Mouse (Mus musculus) telencephalon, adult 2 months (tissue): ENCODE measurements around the gene Patz1.

Source experiments
- DNase-seq: peaks from one replicate; pipeline ENCODE4 v3.0.0-alpha.2; 2011; ENCODE audit warnings: low read depth, low spot score

The Patz1 gene

DNA sequence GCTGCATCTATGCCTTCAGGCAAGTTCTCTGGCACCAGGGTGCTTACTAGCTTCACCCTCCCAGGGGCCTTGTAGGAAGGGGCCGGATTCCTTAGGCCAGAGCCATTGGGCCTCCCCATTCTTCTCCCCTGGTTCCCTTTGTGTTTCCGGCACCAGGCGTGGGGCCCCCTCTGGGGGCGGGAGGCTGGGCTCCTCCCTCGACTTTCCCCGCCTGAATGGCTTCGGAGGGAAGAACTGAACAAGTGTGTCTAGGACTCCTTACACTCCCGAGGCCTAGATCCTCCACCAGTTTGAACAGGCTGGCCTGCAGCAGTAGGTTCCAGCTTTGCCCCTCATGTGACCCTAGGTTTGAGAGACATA lies 3.4 kb downstream of the Patz1 start:
- DNase-seq, result no peak

DNA sequence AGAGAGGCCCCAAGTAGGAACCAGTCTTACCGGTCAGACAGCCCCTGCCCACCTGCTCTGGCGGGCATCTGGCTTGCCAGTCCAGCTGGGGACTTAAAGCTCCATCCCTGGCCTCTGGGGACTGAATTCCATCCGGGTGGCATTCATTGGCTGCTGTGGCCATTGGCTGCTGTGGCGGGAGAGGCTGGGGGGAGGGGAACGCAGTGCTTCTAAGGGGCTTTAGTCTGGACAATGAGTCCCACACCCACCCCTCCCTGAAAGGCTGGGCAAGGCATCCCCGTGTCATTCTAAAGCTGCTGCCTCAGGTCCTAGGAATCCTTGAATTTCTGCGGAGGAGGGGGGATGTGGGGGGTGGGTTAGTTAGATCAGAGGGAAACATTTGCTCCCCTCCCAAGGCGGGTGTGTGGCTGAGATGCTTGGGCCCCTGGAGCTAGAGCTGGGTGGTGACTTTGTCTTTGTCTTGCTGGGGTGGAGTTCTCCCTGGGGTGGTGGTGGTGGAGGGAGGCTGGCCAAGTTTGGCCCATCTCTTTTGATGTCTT lies 4.1 kb downstream of the Patz1 start:
- DNase-seq, result no peak

DNA sequence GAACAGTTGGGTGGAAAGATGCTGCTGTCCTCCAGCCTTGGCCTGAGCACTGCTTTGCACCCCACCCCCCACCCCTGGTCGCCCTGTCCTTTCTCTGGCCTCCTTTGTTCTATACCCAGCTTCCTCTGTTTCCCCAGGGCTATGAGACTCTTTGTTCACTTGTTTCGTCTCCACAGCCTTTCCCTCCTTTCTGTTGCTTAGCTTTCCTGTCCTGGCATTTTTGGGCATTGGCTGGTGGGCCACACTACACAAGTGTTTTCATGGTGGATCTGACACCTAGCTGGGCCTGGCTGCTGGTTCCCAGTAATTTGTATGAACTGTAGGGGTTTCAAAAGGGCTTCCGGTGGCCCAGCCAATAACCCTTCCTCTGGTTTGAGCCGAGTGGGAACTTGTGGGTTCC lies 4.7 kb downstream of the Patz1 start:
- DNase-seq, result no peak

DNA sequence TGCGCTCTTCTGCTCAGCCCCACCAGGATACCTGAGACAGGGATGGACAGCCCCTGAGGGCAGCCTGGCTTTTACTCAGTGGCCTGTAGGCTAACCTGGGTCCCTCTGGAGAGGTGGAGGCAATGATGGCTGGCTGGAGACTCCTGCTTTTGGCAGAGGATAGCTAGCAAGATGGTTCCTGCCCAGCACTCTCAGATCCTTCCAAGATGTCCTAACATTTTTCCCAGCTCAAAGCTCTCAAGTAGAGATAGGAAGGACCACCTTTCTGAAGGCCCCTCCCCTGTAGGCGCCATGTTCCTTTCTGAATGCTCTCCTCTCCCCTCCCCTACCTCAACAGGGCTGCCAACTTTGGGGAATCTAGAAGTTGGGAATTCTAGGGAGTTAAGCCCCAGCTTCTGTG lies 6.0 kb downstream of the Patz1 start:
- DNase-seq, result no peak

DNA sequence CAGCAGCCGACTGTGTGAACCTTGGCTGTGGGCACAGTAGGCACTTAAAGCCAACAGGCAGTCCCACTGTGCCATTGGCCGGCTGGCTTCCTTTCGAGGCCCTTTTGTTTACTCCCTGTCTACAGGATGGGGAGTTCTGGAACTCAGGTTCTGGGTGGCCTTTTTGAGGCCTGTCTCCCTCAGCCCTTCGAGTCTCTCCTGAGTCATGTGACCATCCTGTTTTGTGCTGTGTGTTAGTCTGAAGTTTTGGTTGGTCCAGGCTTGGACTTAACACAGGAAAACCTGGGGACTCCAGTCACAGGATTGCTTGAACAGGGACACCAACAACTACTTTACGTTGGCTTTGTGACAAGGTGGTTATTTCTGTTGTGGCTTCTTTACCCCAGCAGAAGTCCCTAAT lies 7.4 kb downstream of the Patz1 start:
- no peak for DNase-seq

DNA sequence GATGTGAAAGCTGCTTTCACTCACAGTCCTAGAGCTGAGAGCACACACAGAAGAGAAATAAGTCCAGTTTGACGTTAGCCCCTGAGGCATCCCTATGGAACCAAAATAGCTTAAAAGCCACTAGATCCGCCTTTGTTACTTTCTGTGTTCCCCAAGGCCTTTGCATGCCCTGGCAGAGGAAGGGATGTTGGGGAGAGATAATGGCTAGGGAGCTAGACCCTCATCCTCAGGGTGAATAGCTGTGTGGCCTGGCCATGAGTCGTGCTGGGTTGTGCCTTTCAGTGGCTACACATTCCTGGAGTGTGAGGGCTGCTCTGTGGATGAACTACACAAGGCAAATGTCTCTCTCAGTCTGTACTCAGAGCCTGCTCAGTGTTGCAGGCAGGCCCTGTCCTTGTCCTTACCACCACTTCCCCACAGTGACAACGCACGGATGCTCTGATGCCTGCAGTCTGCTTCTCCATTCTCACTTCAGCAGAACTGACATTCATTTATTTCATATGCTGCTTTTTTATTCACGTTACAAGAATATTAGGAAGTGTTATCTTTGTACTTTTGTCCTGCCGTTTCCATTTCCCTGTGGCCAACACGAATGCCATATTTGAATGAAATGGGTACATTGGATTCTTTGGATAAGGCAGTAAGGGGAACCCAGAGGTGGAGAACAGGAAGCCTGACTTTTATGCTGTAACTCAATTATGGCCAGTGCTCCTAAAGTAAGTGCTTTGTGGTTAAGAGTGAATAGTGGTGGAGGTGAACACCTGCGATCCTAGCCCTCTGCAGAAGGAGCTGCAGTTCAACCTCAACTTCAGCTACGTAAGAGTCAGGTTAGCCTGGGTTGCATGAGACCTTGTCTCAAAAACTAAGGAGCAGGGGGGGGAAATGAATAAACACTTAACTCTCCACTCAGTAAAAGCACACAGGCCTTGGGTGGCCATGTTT lies 9.5 kb downstream of the Patz1 start:
- no peak for DNase-seq

DNA sequence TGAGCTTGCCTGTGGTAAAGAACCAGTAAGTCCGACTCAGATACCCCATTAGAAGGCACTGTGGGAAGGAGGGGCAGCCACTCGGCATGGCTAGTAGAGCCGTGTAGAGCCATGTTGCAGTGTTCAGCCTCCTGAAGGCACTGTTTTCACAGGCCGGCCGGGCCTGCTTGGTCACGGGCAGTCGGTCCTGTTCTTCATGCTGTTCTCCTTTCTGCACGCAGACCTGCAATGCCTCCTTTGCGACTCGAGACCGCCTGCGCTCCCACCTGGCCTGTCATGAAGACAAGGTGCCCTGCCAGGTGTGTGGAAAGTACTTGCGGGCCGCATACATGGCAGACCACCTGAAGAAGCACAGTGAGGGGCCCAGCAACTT lies 10.1 kb downstream of the Patz1 start:
- no peak for DNase-seq

DNA sequence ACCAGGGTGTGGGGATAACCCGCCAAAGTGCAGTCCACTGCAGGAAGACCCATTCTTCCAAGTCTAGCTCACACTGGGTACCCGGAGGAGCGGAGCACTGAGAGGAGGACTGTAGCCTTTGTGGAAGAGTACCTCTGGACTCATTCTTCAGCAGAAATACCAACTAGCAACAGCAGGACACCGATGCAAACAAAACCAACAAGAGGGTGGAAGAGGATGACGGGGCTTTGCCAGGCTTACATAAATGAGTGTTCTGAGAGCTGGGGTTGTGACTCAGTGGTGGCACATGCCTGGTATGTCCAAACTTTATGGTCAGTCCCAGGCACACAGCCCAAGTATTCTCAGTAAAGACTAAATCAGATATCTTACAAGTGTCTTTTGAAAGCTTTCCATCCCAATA lies 12.4 kb downstream of the Patz1 start:
- DNase-seq, result no peak

DNA sequence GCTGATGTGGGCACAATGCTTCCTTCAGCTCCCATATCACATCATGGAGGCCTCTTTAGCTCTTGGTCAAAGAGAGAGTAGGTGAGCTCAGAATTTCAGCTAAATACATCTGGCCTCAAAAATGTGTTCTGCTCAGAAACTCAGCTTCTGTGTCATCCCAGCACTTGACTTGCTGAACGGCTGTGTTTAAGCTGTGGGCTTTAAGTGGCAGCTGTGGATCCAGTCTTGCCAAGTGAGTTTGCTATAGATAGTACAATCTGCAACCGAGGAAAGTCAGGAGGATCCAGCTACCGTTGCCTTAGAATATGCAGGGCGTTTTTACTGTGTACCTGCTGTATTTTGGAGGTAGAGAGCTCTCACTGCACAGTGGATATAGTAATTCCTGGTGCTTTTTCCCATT lies 13.7 kb downstream of the Patz1 start:
- DNase-seq, result peak; percentile 80

DNA sequence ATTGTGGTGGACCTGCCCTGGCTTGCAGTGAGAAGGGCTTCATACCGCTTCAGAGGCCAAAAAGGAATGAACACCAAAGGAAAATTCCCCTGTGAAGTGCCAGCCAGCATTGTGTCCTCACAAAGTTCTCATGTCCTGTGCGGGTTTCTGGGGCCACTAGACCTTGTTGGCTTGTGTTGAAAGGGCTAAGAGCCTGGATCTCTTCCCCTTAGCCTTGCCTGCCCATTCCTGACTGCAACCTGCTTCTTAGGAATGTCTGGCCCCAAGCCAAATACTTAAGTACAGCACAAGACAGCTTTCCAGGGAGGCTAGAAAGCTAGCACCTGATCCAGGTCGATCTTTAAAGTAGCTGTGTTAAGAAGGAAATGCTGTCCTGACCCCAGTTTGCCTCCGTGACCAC lies 14.1 kb downstream of the Patz1 start:
- DNase-seq, result no peak

DNA sequence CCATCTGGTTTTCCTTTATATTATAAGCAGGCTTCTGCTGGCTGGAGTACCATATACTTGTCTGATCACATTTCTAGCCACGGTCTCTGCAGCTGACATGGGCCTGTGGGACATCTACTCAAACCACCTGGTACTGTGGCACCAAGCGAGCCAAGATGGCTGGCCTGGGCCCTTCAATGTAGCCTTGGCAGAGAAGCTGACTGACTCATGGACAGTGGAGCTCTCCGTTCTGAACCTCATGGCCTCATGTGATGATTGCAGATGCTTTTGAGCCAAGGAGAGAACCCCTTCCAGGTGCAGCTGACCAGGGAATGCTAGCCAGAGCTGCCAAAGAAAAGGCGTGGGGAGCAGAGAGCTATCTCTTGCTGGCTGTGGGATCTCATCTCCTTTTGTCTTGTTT lies 17.1 kb downstream of the Patz1 start:
- no peak for DNase-seq

DNA sequence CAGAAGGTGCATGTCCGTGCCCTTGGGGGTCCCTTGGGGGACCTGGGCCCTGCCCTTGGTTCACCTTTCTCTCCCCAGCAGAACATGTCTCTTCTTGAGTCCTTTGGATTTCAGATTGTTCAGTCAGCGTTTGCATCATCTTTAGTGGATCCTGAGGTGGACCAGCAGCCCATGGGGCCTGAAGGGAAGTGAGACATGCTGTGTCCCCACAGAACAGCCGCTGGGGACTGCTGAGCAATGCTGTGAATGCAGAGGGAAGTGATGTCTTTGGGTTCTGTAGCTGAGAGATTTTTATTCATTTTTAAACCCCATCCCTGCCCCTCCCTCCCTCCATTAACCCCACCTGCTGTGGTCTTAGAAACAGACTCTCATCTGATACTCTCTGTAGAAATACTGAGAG lies 19.2 kb downstream of the Patz1 start:
- DNase-seq, result no peak

DNA sequence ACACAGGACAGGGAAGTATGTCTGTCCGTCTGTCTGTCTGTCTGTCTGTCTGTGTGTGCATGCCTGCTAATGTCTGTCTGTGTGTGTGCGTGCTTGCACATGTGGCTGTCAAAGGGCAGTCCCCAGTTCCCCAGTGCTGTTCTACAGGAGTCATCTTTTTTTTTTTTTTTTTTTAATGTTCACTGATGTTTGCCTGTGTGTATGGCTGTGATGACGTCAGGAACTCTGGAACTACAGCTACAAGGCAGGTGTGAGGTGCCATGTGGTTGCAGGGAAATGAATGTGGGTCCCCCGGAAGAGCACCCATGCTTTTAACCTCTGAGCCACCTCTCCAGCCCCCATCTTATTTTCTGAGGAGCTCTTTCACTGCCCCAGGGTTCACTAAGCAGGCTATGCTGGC lies 21.2 kb downstream of the Patz1 start:
- DNase-seq, result no peak

DNA sequence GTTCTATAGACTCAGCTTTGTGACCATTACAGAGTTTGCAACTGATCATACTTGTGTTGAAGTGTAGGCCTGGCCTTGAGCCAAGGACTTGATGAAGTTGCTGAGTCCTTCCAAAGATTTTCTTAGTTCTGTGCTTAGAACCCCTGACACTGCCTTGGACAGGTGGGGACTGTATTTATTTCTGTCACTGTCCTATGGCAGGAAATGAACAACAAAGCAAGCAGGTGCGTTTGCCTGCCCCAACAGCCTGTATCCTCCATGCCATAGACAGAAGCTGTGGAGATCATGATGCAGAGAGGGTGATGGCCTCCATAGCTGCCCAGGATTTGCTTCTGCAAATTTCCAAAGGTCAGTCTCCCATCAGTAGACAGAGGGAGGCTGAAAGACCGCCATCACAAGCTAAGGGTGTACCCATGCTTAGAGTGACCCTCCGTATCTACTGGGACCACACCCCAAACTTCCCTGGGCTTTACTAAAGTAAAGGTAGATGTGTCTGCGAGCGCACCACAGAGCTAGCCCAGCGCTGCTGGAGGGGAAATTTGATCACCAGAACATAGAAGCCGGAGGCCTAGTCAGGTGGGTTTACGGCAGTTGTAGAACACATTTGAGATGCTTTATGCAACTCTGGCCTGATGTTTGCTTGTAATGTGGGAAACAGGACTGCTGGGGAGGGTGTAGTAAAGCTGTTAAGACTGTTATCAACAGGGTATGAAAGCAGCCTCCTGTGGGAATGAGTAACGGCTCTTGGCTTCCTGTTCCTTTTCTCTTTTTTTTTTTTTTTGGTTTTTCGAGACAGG lies 22.3 kb downstream of the Patz1 start:
- DNase-seq, result no peak

DNA sequence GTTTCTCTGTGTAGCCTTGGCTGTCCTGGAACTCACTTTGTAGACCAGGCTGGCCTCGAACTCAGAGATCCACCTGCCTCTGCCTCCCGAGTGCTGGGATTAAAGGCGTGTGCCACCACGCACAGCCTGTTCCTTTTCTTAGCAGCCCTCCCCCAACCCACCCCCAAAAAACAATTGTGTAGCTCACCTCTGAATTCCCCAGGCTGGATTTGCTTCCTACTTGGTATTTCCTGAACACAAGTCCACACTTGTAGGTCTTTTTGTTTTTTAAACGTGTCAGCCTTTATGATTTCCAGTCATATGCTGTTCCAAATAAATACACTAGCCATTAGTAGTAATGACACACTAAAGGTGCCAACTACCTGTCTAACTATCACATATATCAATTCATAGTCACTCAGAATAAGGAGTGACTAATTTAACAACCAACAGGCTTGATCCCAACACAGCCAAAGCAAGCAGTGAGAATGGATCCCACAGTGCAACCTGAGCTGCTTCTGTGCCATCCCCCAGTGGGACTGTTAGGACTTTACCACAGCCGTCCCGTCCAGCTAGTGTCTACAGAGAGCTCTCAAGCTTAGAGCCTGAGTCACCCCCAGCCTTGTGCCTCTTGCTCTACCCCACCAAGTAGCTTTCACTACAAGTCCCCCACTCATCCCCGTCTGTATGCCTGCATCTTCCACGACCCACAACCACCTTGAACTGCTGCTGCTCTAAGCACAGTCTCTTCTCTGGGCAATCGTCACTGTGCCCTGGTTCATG lies 23.1 kb downstream of the Patz1 start:
- no peak for DNase-seq

DNA sequence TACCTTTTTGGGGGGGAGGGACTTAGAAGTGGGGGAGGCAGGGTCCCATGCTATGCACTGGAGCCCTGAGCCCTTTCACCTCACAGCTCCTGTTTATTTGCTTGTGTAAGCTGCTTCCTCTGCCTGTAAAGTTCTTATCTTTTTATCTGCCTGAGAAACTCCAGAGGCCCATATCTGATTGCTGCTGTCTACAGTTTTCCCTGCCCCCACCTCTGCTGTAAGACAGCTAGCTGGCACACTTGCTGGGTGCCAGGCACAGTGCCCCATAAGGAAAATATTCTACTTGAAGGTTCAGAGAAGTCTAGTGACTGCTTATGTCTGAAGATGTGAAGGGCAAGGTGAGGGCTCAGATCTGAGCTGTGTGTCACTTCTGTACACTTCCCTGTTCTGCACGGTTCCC lies 24.6 kb downstream of the Patz1 start:
- DNase-seq, result no peak

DNA sequence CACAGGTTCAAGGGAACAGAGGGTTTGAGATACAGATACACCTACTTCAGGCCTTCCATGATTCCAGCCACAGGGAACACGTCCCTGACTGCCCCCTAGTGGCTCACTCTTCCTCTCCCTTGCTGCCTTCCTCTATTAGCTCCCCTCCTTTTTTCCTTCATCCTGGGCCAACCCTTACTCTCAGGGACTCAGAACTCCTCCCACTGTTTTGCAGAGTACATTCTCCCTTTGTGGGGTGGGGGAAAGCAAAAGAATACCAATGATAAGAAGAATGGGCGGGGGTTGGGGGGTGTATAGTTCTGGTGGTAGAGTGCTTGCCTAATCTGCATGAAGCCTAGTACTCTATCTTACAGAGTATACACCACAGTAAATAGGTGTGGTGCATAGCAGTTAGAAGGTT lies 25.5 kb downstream of the Patz1 start:
- DNase-seq, result no peak

DNA sequence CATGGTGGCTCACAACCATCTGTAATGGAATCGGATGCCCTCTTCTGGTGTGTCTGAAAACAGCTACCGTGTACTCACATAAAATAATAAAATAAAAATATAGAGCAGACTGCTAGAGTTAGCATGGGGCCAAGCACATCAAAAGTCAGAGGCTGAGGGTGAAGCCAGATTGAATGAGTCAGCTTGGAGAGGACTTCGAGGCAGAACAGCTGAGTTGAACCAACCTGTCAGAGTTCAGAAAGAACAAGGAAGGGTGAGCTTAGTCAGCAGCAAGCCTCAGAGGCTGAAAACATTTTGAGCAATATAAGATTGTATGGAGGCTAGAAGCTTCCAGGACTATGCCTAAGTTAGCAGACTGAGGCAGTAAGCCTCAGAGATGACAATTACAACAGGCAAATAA lies 29.6 kb downstream of the Patz1 start:
- no peak for DNase-seq

DNA sequence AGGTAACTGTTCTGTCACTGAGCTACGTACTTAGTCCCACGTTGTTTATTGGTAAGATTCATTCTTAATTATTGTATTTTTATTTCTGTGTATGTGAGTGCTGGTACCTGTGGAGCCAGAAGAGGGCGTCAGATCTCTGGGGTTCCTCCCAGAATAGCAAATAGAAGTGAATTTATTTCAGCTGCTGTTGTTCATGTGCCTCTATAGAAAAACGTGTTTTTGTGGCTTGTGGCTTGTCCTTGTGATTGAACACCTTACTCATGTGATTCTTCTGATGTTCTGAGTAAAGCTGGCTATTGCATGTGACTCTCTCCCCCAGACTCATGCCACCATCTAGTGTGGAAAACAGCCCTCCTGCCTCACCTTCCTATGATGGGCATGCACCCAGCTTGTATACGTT lies 39.6 kb downstream of the Patz1 start:
- no peak for DNase-seq

DNA sequence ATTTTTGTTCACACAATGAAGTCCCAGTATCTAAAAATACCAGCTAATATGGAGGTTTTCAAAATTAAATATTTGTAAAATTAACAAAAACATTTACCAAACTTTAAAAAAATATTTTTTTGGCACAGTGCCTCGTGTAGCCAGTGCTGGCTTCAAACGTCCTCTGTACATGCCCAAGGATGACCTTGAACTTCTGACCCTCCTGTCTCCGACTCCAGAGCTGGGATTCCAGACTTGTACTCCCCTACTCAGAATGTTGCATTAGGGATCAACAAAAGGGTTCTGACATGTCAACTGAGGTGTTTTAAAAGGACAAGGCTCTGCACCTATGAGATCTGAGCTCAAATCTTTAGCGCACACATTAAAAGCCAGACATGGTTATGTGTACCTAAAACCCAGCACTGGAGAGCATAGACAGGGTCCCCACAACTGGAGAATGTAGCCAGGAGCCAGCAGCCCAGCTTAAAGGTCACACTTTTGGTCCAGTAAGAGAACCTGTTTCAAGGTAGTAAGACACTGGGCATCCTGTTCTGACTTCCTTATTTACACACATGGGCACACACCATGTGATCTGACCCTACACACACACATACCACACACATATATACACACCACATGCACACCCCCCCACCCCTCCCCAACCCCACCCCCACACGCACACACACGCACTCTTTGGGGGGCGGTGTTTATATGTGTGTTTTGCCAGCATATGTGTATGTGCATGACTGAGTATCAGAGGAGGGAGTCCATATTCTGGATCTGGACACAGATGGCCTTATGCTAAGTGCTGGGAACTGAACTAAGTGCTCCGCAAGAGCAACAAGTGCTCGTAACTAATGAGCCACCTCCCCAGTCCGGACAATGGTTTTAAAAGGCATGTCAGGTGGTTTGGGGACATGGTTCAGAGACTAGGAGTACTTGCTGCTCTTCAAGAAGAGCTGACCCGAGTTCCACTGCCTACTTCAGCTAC lies 40.4 kb downstream of the Patz1 start:
- DNase-seq, result no peak

DNA sequence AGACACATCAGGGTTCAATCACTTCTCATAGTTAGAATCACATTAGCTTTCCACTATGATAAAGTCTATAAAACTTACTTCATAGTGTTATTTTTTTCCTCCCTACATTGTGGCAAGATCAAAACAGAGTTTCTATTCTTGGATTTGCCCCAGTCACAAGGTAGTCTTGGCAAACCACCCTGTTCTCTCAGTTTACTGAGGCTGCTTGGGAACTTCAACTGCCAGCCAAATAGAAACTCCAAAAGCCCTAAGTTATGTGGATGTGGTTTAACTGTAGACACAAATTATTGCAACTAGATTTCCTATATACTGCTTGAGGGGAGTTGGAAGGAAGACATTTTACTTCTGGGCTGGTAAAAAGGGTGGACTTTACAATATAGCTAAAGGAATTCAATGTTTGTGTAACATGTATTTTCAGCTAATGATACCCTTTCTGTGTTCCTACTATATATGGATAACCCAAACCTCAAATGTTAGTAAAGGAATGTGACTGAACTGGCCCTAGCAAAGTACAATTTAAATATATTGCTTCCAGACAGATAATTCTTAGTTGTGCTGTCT lies 41.3 kb downstream of the Patz1 start, which contains the start of gene Pik3ip1:
TSS of gene Pik3ip1 (plus strand) at position 511 of the 561 bp plus-strand sequence.
- DNase-seq, result no peak
